Mouse (Mus musculus): ENCODE measurements around the gene Clec2d.

The Clec2d gene

DNA sequence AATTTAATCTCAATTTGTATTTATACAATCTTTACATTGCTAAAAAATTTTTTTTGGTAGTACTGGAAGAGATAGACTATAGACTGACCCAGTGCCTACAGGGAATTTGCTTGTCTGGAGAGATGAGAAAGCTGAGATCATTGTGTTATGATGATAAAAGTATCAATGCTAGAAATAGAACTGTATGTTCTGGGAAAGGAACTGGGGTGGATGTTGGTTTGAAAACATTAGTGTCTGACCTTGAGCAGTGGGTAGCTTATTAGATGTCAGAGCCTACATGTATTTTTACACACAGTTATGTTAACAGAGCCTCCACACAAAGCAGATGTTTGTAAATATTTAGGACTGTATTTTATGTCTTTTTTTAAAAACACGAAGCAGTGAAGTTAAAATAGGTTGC lies 43.7 kb downstream of the Clec2d start:
- peak; percentile 35 for DNase-seq (ENCODE audit: low read depth)

DNA sequence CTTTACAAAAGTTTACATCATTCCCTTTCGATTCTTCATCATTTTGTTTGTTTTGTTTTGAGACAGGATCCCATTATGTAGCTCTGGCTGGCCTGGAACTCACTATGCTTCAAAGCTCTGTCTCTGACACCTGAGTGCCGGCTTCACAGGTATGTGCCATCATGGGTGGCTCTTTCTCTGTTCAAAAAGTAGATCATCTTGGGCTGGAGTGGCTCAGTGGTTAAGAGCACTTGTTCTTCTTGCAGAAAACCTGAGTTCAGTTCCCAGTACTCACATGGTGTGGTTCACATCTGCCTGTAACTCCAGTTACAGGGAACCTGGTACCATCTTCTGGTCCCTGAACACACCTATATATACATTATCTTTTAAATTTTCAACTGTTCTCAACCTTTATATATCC lies 44.7 kb downstream of the Clec2d start:
- DNase-seq (ENCODE audit: low read depth), result peak; percentile 63

DNA sequence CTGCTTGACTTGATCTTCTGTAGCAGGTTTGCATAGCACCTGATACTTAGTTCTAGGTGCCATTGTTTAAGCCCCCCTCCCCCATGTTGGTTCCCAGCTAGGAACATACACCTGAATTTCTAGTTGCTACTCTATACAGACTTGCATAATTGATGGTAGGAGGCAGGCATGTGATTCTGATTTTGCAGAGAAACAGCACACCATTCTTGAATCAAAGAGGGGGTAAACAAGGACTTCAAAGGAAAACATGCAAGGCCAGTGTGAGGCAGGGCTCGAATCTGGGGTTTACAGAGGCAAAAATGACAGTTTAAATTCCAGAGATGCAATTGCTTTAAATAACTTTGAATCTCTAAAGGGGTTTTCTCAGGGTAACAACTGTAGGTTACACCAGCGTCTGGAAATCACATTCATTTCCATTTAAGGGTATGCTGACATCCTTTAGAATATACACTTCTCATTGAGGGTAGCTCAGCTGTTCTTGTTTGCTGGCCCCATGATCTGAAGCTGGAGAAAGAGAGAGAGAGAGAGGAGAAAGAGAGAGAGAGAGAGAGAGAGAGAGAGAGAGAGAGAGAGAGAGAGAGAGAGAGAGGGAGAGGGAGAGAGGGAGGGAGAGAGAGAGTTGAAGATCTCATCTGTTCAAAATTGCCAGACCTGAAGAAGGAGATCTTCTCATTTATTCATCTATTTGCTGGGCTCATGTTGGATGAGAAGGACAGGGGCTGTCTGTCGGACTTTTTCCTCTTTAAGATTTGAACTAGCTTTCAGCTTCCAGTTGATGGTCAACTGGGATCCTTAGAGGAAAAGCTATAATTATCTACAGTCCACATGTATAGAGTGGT lies 48.7 kb downstream of the Clec2d start:
- DNase-seq (ENCODE audit: low read depth), result peak; percentile 82

DNA sequence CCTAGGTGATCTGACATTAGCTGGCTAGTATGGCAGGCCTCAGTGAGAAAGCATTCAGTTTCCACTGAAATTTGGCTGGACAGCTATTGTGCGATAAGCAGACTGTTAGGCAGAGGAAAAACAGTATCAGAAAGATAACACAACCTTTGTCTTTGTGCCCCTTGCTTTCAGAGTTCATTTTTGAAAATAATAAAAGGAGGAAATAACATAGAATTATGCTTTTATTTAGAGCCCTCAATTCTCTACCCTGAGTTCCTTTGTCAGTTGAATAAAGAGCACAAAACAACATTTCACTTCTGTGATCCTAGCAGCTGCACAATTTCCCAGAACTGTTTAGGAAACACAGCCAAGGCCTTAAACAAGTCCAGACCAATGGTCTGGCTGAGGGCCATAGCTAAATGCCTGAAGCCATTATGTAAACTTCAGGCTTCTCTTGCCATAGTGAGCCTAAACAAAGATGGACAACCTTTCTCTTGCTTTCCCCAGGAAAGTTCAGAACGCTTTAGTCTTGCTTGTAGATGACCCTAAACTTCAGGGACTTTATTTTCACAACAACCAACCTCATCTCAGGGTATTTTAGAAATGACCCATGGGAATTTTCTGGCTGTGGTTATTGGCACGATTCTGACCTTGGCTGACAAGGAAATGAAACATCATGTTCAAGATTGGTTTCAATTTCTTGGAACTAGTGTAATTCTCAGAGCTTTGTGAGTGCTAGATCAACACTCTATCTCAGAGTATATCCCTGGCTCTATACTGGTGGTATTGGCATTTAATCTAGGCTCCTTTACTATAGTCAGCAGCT lies 49.6 kb downstream of the Clec2d start:
- DNase-seq (ENCODE audit: low read depth), result peak; percentile 78

DNA sequence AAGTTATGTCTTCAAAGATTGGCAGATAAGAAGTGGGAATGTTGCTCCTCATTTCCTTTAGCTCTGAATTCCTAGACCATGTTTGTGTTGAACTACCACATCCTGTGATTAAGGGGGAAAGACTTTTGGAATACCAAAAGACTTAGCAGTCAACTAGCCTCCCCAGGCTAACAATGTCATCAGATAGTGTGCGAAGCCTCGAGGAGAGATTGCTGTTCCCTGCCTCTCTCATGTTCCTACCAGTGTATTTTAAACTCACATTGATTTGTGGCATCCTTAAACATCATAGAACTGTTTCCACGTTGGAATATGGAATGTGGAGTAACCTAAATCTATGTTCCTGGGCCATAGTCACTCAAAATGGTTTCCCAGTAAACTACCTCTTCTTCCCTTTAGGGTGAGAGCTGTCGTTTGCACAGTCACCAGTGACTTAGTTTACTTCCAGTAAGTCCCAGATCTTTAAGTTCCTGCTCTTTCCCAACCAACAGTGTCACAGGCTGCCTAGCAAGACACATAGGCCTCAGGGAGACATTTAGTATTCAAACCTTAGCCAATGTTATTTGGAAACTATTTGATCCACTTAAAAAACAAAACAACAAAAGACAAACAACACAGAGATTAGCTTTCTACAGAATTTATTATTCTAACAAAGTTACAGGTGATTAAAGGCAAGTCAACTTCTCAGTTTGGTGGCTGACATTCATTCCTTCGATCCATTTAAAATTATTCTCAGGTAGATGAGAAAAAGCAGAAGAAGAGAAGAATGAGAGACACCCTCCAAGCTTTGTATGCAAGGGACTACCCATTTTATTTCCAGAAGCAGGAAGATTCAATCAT lies 51.8 kb downstream of the Clec2d start:
- DNase-seq (ENCODE audit: low read depth), result peak; percentile 61

DNA sequence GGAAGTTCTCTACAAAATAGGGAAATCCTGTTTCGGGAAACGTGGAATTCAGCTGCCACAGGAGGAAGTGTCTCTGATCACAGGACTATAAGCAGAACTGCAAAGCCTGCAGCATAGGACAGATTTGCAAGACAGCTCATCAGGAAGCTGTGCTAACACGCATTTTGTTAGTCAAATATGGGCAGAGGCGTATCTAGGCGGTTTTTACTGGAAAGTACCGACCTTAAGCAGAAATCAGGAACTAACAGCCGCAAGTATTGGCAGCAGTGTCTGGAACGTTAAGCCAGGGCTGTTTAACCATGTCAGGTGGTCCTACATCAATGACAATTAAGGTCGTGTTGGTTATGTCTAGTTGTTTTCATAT lies 52.4 kb downstream of the Clec2d start:
- DNase-seq (ENCODE audit: low read depth), result peak; percentile 95

DNA sequence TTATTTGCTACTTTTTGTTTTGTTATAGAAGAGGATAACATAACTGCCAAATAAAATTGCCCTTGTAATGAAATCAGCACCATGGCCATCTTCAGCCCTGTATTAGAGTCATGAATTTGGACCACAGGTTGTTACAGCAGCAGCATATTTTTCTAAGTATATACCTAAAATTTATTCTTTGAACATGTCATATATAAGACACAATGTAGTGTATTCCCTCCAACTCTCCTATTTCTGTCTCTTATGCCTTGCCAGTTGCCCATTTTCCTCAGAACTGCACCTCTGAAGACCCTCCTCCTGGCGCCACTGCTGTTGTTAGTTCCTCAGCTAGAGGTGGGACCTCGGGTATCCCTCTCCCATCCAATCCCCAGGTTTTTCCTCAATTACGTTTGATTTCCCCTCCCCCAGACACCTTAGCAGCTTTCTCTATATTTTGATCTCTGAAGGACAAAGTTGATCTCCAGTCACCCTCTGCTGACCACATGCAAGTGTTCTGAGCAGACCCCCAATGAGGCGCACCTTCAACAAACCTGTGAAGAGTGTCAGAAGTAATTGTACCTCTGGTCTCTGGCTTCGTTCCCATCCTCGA lies 53.0 kb downstream of the Clec2d start:
- peak; percentile 79 for DNase-seq (ENCODE audit: low read depth)

DNA sequence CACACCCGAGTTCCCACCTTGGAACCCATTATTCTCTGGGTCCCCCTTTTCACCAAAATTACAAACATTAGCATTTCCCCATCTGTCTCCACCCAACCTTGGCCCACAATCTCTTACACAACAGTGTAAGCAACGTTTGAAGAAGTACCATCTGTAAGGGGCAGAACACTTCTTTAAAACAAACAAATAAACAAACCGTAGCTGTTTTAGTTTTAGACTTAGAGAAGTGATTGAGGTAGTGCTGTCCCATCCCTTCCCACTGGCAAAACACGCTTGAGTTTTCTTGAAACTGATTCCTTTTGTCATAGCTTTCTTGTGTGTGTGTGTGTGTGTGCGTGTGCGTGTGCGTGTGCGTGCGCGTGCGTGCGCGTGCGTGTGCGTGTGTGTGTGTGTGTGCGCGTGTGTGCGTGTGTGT lies 53.5 kb downstream of the Clec2d start:
- no peak for DNase-seq (ENCODE audit: low read depth)

DNA sequence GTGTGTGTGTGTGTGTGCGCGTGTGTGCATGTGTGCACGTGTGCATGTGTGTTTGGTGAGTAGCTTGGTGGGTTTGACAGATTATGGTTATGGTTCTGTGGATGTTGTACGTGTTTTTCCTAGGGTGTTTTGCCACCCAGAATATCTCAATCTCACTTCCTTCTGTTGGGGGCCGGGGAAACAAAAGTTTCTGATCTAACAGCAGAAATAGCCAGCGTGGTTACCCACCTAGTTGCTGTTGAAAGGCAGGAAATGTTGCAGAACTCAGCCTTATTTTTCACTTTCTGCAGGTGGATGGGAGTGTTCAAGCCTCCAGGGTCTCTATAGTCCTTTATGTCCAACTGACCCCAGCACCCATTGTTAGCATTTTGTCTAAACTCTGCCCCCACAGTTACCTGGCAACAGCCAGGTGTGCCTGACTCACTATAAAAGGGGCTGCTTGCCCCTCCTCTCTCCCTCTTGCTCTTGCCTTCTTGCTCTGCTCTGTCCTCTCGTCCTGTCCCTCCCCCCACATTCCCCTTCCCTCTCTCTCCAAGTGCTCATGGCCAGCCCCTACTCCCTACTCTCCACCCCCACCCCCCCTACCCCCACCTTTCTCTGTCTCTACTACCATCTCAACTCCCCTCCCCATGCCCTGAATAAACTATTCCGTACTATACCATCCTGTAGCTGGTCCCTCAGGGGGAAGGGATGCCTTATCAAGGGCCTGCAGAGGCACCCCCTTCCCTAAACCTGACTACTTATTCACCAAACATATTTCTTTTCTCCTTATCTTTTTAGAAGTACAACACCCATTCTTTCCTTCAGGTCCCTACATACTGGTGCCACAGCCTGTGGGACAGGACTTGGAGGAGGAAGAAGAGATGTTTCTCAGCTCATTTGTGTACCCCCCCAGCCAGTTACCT lies 54.3 kb downstream of the Clec2d start:
- peak; percentile 89 for DNase-seq (ENCODE audit: low read depth)

DNA sequence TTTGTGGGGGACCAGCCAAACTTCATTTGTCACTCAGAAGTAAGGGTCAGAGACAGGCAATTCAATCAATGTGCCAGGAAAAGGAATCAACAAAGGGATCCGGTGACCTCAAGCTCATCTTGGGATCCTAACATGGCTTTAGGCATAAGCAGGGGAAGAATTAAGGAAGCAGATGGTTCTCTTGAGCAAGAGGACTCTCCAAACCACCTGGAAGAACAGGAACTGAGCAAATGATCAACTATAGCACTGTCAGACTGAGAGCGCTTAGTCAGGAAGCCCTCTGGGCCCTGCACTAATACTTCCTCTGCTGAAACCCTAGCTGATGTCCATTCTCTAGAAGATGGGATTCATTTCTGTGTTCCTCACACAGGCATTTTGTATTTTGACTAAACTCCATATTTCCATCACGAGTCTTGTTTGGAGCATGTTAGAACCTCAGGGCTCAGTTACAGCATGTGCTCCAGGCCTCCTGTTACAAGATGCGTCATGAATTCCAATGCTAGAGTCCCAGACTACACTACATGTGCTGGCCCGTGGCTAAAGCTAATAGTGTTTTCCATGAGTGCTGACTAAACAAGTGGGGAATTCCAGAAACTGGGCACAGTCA lies 55.5 kb downstream of the Clec2d start:
- peak; percentile 86 for DNase-seq (ENCODE audit: low read depth)

All from induced T-regulatory cell, adult 2 months (primary cell).